Comparison of ENCODE assay signal across 9 mouse cellular contexts in genomic region chr2:151874551-151874950, GRCm38 (mm10). TPM values are rescaled to one million over a fixed set of nuclear protein-coding genes. Genes with fewer than 3 reads are reported as not detected.
DNase-seq lines count a peak whose midpoint lies in the region; ATAC-seq and TF ChIP-seq lines count a peak whose summit lies in the region.
"Had no signal": no experiment of that assay in that cellular context is flagged by ENCODE, and none has a peak within 500 bp of the region (broad histone marks: within the 10 kb centered on the region; RNA-seq: fewer than 3 reads in every experiment).

No protein-coding gene starts in this region.

- intact Hi-C loops in left cerebral cortex, postnatal 25 days (cut with DNase I): no loop called here
- intact Hi-C loops in left cerebral cortex, postnatal 36 days (cut with DNase I): no loop called here

- H3K4me3 ChIP-seq in forebrain, postnatal 0 days (ENCODE audit: low read depth, low read length): no peak overlapping the region
- H3K4me3 ChIP-seq in forebrain, embryonic 13.5 days: no peak overlapping the region

- no peak overlapping the region for H3K27ac ChIP-seq in forebrain, postnatal 0 days (ENCODE audit: low read depth, low read length)
- H3K27ac ChIP-seq in forebrain, embryonic 13.5 days: no peak overlapping the region

- ATAC-seq in forebrain, postnatal 0 days: no peak
- no peak for ATAC-seq in forebrain, embryonic 13.5 days
- no peak for ATAC-seq in activated CD4-positive, CD25-positive, alpha-beta regulatory T cell, adult 4 months

- H3K27me3 ChIP-seq in forebrain, postnatal 0 days (ENCODE audit: insufficient read depth, low read length): no peaks in the 10 kb centered on the region
- no peaks in the 10 kb centered on the region for H3K27me3 ChIP-seq in forebrain, embryonic 13.5 days

- no peaks in the 10 kb centered on the region for H3K9me3 ChIP-seq in forebrain, postnatal 0 days (ENCODE audit: low read length)
- H3K9me3 ChIP-seq in forebrain, embryonic 13.5 days (replicated peaks): no peaks in the 10 kb centered on the region

- H3K36me3 ChIP-seq in forebrain, postnatal 0 days (ENCODE audit: insufficient read depth): no peaks in the 10 kb centered on the region
- H3K36me3 ChIP-seq in forebrain, embryonic 13.5 days (ENCODE audit: poor library complexity, severe bottlenecking): no peaks in the 10 kb centered on the region

- no peak overlapping the region for H3K9ac ChIP-seq in forebrain, postnatal 0 days
- H3K9ac ChIP-seq in forebrain, embryonic 13.5 days: no peak overlapping the region

- DNase-seq in forebrain, postnatal 0 days: no peak
- DNase-seq in left cerebral cortex, postnatal 25 days (ENCODE audit: low spot score in 2 of 2): peak; percentile 20 to 31
- DNase-seq in left cerebral cortex, postnatal 36 days (ENCODE audit: low spot score in 2 of 2): no peak
- DNase-seq in ES-CJ7 (ENCODE audit: low read depth, low spot score): peak; percentile 54
- DNase-seq in forelimb bud, embryonic 11.5 days (ENCODE audit: low read depth, low spot score): peak; percentile 21
- DNase-seq in ovary, adult 18-20 months (ENCODE audit: low spot score): no peak

- peak; percentile 44 for TF ChIP-seq CTCF in forebrain, postnatal 0 days (IDR thresholded peaks at IDR 0.05; ENCODE audit: low read depth)

- no peak overlapping the region for H3K4me2 ChIP-seq in forebrain, postnatal 0 days (ENCODE audit: low read depth)
- H3K4me2 ChIP-seq in forebrain, embryonic 13.5 days: no peak overlapping the region

- H3K4me1 ChIP-seq in forebrain, postnatal 0 days (ENCODE audit: insufficient read depth): no peaks in the 10 kb centered on the region
- no peaks in the 10 kb centered on the region for H3K4me1 ChIP-seq in forebrain, embryonic 13.5 days

RNA-seq across cellular contexts. Expression of gene Rspo4, which starts 31.8 kb away (rescaled TPM):
- 0.08 and 0.10 TPM in 2 replicates for total RNA-seq in forebrain, postnatal 0 days (2014; rRNA removed)
- polyA plus RNA-seq in forebrain, postnatal 0 days (2015; fragmentation: Nextera tagmentation; extraction: Ambion mirVana): 0.38 and 0.90 TPM in 2 replicates
- polyA plus RNA-seq in forebrain, embryonic 13.5 days (2015; fragmentation: Nextera tagmentation; extraction: Ambion mirVana): 0.06 TPM in 1 of 2 replicates, not detected in the other
- total RNA-seq in left cerebral cortex, postnatal 25 days (2021): under 1 TPM in 1 of 2 experiments, not detected in 1; 0.14 TPM
- total RNA-seq in left cerebral cortex, postnatal 36 days (2021): not detected
- not detected for polyA plus RNA-seq in activated CD4-positive, CD25-positive, alpha-beta regulatory T cell, adult 4 months (2017; shearing (Covaris generic))
- total RNA-seq: liver, adult 2 months had no signal
- polyA plus RNA-seq: liver, adult 2 months had no signal

RNA-seq across cellular contexts. Expression of gene Angpt4, which starts 36.5 kb away (rescaled TPM):
- 0.08 and 0.43 TPM in 2 replicates for total RNA-seq in forebrain, postnatal 0 days (2014; rRNA removed)
- polyA plus RNA-seq in forebrain, postnatal 0 days (2015; fragmentation: Nextera tagmentation; extraction: Ambion mirVana): 0.06 and 0.19 TPM in 2 replicates
- polyA plus RNA-seq in forebrain, embryonic 13.5 days (2015; fragmentation: Nextera tagmentation; extraction: Ambion mirVana): not detected in 2 replicates
- under 1 TPM; 0.14 to 0.37 TPM for total RNA-seq in left cerebral cortex, postnatal 25 days (2021)
- under 1 TPM in 1 of 2 experiments, not detected in 1; 0.16 TPM for total RNA-seq in left cerebral cortex, postnatal 36 days (2021)
- polyA plus RNA-seq in activated CD4-positive, CD25-positive, alpha-beta regulatory T cell, adult 4 months (2017; shearing (Covaris generic)): not detected

Comparison
In these comparisons a context has a peak if more than half of its experiments do, and no peak if none do; other contexts are left out.
1. DNase-seq: peak in left cerebral cortex, postnatal 25 days (2 of 2), ES-CJ7 (single experiment) and forelimb bud, embryonic 11.5 days (single experiment); none in forebrain, postnatal 0 days (single experiment), left cerebral cortex, postnatal 36 days (0 of 2) and ovary, adult 18-20 months (single experiment).